In the genomic region with DNA sequence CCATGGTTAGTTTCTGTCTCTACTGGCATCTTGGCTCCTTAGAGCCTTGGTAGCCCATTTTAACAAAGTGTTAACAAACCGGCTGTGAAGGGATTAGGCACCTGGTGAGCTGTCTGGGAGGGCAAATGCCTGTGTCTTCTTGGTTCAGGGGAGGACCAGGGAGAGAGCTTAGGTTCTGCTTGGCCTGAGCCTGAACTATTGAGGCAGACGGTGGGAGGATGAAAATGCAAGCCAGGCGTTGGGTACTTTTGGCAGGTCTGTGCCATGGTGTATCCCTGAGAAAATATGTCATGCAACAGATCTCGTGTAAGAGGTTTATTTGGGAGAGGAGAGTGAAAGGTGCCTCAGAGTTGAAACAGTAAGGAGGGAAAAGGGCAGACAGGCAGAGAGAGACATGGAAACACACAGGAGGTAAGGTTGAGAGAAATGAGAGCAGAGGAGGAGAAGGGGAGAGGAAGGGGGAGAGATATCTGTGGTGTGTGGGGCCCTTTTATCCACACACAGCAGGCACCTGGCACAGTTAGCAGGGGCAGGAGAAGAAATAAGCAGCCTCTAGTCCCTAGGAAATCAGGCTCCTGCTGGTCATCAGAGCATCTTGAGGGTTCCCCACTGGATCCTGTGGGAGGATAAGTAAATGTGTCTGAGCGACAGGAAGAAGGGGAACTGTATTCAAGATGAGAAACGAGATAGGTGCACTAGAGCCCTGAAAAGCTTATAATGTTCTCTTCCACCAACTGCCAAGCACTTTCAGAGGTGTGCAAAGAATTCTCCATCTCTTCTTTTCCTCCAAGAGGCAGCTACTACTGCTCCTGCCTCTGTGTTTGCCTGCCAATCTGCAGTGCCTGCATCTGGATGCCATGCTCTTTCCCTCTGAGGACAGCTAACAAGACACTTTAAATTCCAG, we compare ENCODE assay signal across 13 mouse cellular contexts. TPM values are rescaled to one million over a fixed set of nuclear protein-coding genes. Genes with fewer than 3 reads are reported as not detected.
A peak's percentile ranks its signal among the peaks of the same experiment; 100 is the strongest.
DNase-seq lines count a peak whose midpoint lies in the region; ATAC-seq and TF ChIP-seq lines count a peak whose summit lies in the region.
"Had no signal": no experiment of that assay in that cellular context is flagged by ENCODE, and none has a peak within 500 bp of the region (broad histone marks: within the 10 kb centered on the region; RNA-seq: fewer than 3 reads in every experiment).

No protein-coding gene starts in this region.

- H3K36me3 ChIP-seq in megakaryocyte, embryonic 14.5 days (replicated peaks; ENCODE audit: low read length): peaks cover 27% of the 10 kb centered on the region
- no peaks in the 10 kb centered on the region for H3K36me3 ChIP-seq in intestine, postnatal 0 days (ENCODE audit: control insufficient read depth, insufficient read depth)
- H3K36me3 ChIP-seq in hindbrain, embryonic 12.5 days: no peaks in the 10 kb centered on the region
- H3K36me3 ChIP-seq: forebrain, embryonic 12.5 days; hindbrain, embryonic 15.5 days; midbrain, embryonic 15.5 days had no signal

- peak overlapping the region; percentile 34; the same call in 1 of the 2 replicates for H3K9ac ChIP-seq in intestine, postnatal 0 days (ENCODE audit: low read depth, low read length)
- no peak overlapping the region for H3K9ac ChIP-seq in hindbrain, embryonic 12.5 days
- H3K9ac ChIP-seq: forebrain, embryonic 12.5 days; hindbrain, embryonic 15.5 days; midbrain, embryonic 15.5 days had no signal

- no peak for TF ChIP-seq CTCF in gastrocnemius, adult 2 months (IDR thresholded peaks at IDR 0.05)
- no peak for TF ChIP-seq CTCF in intestine, postnatal 0 days (IDR thresholded peaks at IDR 0.05; ENCODE audit: low read depth)

- peak overlapping the region; percentile 53 for H3K4me3 ChIP-seq in gastrocnemius, adult 2 months
- H3K4me3 ChIP-seq in megakaryocyte, embryonic 14.5 days (replicated peaks): peak overlapping the region; percentile 88
- H3K4me3 ChIP-seq in intestine, postnatal 0 days (ENCODE audit: low read depth, low read length): peak overlapping the region; percentile 24
- H3K4me3 ChIP-seq in hindbrain, embryonic 12.5 days: no peak overlapping the region
- H3K4me3 ChIP-seq: forebrain, embryonic 12.5 days; hindbrain, embryonic 15.5 days; midbrain, embryonic 15.5 days had no signal

- peaks cover 47% of the 10 kb centered on the region for H3K4me1 ChIP-seq in megakaryocyte, embryonic 14.5 days
- H3K4me1 ChIP-seq in intestine, postnatal 0 days (replicated peaks; ENCODE audit: control insufficient read depth, insufficient read depth, low read length): no peaks in the 10 kb centered on the region
- no peaks in the 10 kb centered on the region for H3K4me1 ChIP-seq in hindbrain, embryonic 12.5 days
- H3K4me1 ChIP-seq: forebrain, embryonic 12.5 days; hindbrain, embryonic 15.5 days; midbrain, embryonic 15.5 days had no signal

- no peak for DNase-seq in gastrocnemius, adult 2 months
- no peak for DNase-seq in gastrocnemius, adult 8-10 months (ENCODE audit: low spot score in 2 of 2)
- DNase-seq in thymus, postnatal 10 days (ENCODE audit: low spot score in 2 of 2): peak; percentile 46 to 47
- DNase-seq in layer of hippocampus, postnatal 36 days: no peak
- DNase-seq: cerebellum, adult 9-11 months had no signal

- intact Hi-C loops in gastrocnemius, adult 2 months (cut with DNase I): no loop called here

- 32% methylated on average over 6 of the region's 6 CpGs for WGBS in intestine, postnatal 0 days
- 29% methylated on average over 6 of the region's 6 CpGs for WGBS in hindbrain, embryonic 12.5 days

- H3K27me3 ChIP-seq in megakaryocyte, embryonic 14.5 days (replicated peaks): no peaks in the 10 kb centered on the region
- no peaks in the 10 kb centered on the region for H3K27me3 ChIP-seq in intestine, postnatal 0 days (replicated peaks; ENCODE audit: control insufficient read depth, insufficient read depth, low read length)
- no peaks in the 10 kb centered on the region for H3K27me3 ChIP-seq in hindbrain, embryonic 12.5 days
- H3K27me3 ChIP-seq: forebrain, embryonic 12.5 days; hindbrain, embryonic 15.5 days; midbrain, embryonic 15.5 days had no signal

- no peaks in the 10 kb centered on the region for H3K9me3 ChIP-seq in megakaryocyte, embryonic 14.5 days
- no peaks in the 10 kb centered on the region for H3K9me3 ChIP-seq in intestine, postnatal 0 days (ENCODE audit: control insufficient read depth)
- H3K9me3 ChIP-seq in hindbrain, embryonic 12.5 days (replicated peaks): no peaks in the 10 kb centered on the region
- H3K9me3 ChIP-seq: forebrain, embryonic 12.5 days; hindbrain, embryonic 15.5 days; midbrain, embryonic 15.5 days had no signal

- H3K4me2 ChIP-seq in intestine, postnatal 0 days (replicated peaks; ENCODE audit: low read depth): peak overlapping the region; percentile 59
- H3K4me2 ChIP-seq in hindbrain, embryonic 12.5 days (replicated peaks): no peak overlapping the region
- H3K4me2 ChIP-seq: forebrain, embryonic 12.5 days; hindbrain, embryonic 15.5 days; midbrain, embryonic 15.5 days had no signal

- peak overlapping the region; percentile 51 for H3K27ac ChIP-seq in gastrocnemius, adult 2 months
- no peak overlapping the region; the same call in 1 of the 2 replicates for H3K27ac ChIP-seq in intestine, postnatal 0 days (ENCODE audit: low read depth, low read length)
- H3K27ac ChIP-seq in hindbrain, embryonic 12.5 days: no peak overlapping the region
- H3K27ac ChIP-seq: forebrain, embryonic 12.5 days; hindbrain, embryonic 15.5 days; midbrain, embryonic 15.5 days had no signal

- ATAC-seq in megakaryocyte, adult 5-6 weeks (ENCODE audit: poor library complexity, severe bottlenecking): no peak
- no peak for ATAC-seq in intestine, postnatal 0 days
- ATAC-seq in hindbrain, embryonic 12.5 days (ENCODE audit: low FRiP score): no peak
- ATAC-seq: midbrain, embryonic 15.5 days had no signal

RNA-seq across cellular contexts. Expression of a gene that starts 0.8 kb away (rescaled TPM):
- 1 to 10 TPM in 1 of 2 experiments, under 1 TPM in 1; 0.48 to 1.1 TPM for total RNA-seq in gastrocnemius, adult 2 months (2021)
- total RNA-seq in gastrocnemius, adult 8-10 months (2022): under 1 TPM; 0.48 to 0.62 (median 0.56) TPM
- polyA plus RNA-seq in megakaryocyte, embryonic 14.5 days (2012; ENCODE audit: insufficient read depth, low replicate concordance): 9.0 TPM in 1 of 2 replicates, not detected in the other
- total RNA-seq in megakaryocyte, adult 5-6 weeks (2015): 344 and 362 TPM in 2 replicates
- 890 and 968 TPM in 2 replicates for total RNA-seq in megakaryocyte, adult 5-6 weeks (2017)
- 21.0 and 21.5 TPM in 2 replicates for polyA plus RNA-seq in intestine, postnatal 0 days (2015; fragmentation: Nextera tagmentation; extraction: Ambion mirVana)
- polyA plus RNA-seq in hindbrain, embryonic 12.5 days (2016; fragmentation: Nextera tagmentation; extraction: Ambion mirVana): 1.7 and 2.4 TPM in 2 replicates
- total RNA-seq in layer of hippocampus, postnatal 36 days (2021): under 1 TPM; 0.60 to 0.83 TPM

RNA-seq across cellular contexts. Expression of a gene that starts 45.1 kb away (rescaled TPM):
- under 1 TPM; 0.08 to 0.13 TPM for total RNA-seq in gastrocnemius, adult 2 months (2021)
- under 1 TPM; 0.17 to 0.36 (median 0.33) TPM for total RNA-seq in gastrocnemius, adult 8-10 months (2022)
- 1.3 TPM in 1 of 2 replicates, not detected in the other for polyA plus RNA-seq in megakaryocyte, embryonic 14.5 days (2012; ENCODE audit: insufficient read depth, low replicate concordance)
- 59.7 and 60.5 TPM in 2 replicates for total RNA-seq in megakaryocyte, adult 5-6 weeks (2015)
- total RNA-seq in megakaryocyte, adult 5-6 weeks (2017): 68.3 and 68.6 TPM in 2 replicates
- polyA plus RNA-seq in intestine, postnatal 0 days (2015; fragmentation: Nextera tagmentation; extraction: Ambion mirVana): 0.25 and 0.30 TPM in 2 replicates
- 0.34 and 0.53 TPM in 2 replicates for polyA plus RNA-seq in hindbrain, embryonic 12.5 days (2016; fragmentation: Nextera tagmentation; extraction: Ambion mirVana)
- total RNA-seq in layer of hippocampus, postnatal 36 days (2021): under 1 TPM; 0.32 to 0.68 TPM

RNA-seq across cellular contexts. Expression of a gene that starts 51.0 kb away (rescaled TPM):
- not detected for total RNA-seq in gastrocnemius, adult 2 months (2021)
- total RNA-seq in gastrocnemius, adult 8-10 months (2022): not detected
- polyA plus RNA-seq in megakaryocyte, embryonic 14.5 days (2012; ENCODE audit: insufficient read depth, low replicate concordance): 0.28 TPM in 1 of 2 replicates, not detected in the other
- total RNA-seq in megakaryocyte, adult 5-6 weeks (2015): 140 and 155 TPM in 2 replicates
- 239 TPM in 2 replicates for total RNA-seq in megakaryocyte, adult 5-6 weeks (2017)
- polyA plus RNA-seq in intestine, postnatal 0 days (2015; fragmentation: Nextera tagmentation; extraction: Ambion mirVana): 0.51 and 0.53 TPM in 2 replicates
- polyA plus RNA-seq in hindbrain, embryonic 12.5 days (2016; fragmentation: Nextera tagmentation; extraction: Ambion mirVana): not detected in 2 replicates
- not detected for total RNA-seq in layer of hippocampus, postnatal 36 days (2021)
- total RNA-seq: left cerebral cortex, postnatal 36 days had no signal
- polyA plus RNA-seq: forebrain, embryonic 12.5 days; hindbrain, embryonic 15.5 days had no signal

Comparison
In these comparisons a context has a peak if more than half of its experiments do, and no peak if none do; other contexts are left out.
1. DNase-seq: peak in thymus, postnatal 10 days (2 of 2); none in gastrocnemius, adult 2 months (single experiment), gastrocnemius, adult 8-10 months (0 of 2) and layer of hippocampus, postnatal 36 days (0 of 2).
2. RNA of a gene that starts 0.8 kb away (total RNA-seq): 344 to 968 TPM in megakaryocyte, adult 5-6 weeks; 0.48 to 1.1 TPM in gastrocnemius, adult 2 months, 0.60 to 0.83 TPM in layer of hippocampus, postnatal 36 days and 0.48 to 0.62 TPM in gastrocnemius, adult 8-10 months; every median in the first group is over 100 times any median in the second.
3. RNA of a gene that starts 45.1 kb away (total RNA-seq): 59.7 to 68.6 TPM in megakaryocyte, adult 5-6 weeks; 0.32 to 0.68 TPM in layer of hippocampus, postnatal 36 days, 0.17 to 0.36 TPM in gastrocnemius, adult 8-10 months and 0.08 to 0.13 TPM in gastrocnemius, adult 2 months; every median in the first group is over 10 times any median in the second.
4. RNA of a gene that starts 51.0 kb away (total RNA-seq): 140 to 239 TPM in megakaryocyte, adult 5-6 weeks; not detected in layer of hippocampus, postnatal 36 days, not detected in gastrocnemius, adult 2 months and not detected in gastrocnemius, adult 8-10 months; every median in the first group is over 100 times any median in the second.